ENCODE assay signal across 8 mouse cellular contexts in the genomic region with DNA sequence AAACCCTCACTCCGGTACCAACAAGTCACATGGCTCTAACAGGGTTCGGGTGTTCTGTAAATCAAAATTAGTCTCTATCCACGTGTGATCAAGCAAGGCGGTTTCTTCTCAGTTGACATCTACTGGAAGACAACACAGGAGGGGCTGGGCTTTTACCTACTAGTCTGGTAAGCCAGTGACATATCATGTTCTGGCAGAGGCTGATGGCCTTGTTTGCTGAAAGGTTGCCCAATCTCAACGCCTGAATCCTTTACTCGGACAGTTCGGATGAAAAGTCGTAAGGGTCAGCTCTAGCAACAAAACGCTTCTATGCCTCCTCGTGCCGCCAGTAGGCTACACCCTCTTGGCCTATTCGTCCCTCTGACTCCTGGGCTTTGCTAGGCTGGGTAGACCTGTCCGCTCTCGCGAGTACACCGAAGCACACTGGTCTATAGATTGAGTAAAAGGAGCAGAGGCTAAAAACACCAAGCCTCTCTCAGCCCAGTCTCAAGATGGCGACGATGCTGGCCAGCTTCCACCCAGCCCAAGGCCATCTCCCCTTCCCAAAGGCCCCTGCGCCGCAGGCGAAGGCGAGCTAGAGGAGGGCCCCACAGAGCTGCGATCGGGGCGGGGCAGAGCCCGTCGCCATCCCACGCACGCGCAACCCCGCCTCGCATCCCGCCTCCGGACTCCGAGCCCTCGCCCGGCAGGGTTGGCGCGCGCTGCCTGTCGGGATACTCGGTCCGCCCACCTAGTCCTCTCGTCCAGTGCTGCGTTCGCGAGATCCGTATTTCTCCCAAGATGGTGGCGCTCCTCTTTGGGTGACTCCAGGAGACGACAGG. TPM values are rescaled to one million over a fixed set of nuclear protein-coding genes. Genes with fewer than 3 reads are reported as not detected.
DNase-seq lines count a peak whose midpoint lies in the region; ATAC-seq and TF ChIP-seq lines count a peak whose summit lies in the region.

A gene (plus strand): TSS at position 706 of the 821 bp plus-strand sequence.

- H3ac ChIP-seq in C2C12 (ENCODE audit: control insufficient read depth, insufficient read length, low read depth) (peak within 1 kb of the TSS; percentile 73), myocyte (ENCODE audit: control insufficient read depth, insufficient read length) (peak within 1 kb of the TSS; percentile 90)

- peak; percentile 99 for DNase-seq in brain, embryonic 14.5 days (ENCODE audit: low read depth)
- peak; percentile 97 for DNase-seq in liver, adult 2 months (ENCODE audit: extremely low read depth, low read depth, low spot score)

- H3K79me3 ChIP-seq in C2C12 (ENCODE audit: low read depth) = peaks cover 38% of the 10 kb centered on the region

- H3K9me3 ChIP-seq in erythroblast, embryonic 14.5 days (ENCODE audit: control insufficient read depth, low read length) = no peaks in the 10 kb centered on the region
- no peaks in the 10 kb centered on the region for H3K9me3 ChIP-seq in heart, embryonic 11.5 days (replicated peaks; ENCODE audit: control insufficient read depth, low read length)
- H3K9me3 ChIP-seq in kidney, embryonic 16.5 days (ENCODE audit: low read length) = no peaks in the 10 kb centered on the region
- no peaks in the 10 kb centered on the region for H3K9me3 ChIP-seq in stomach, embryonic 14.5 days (ENCODE audit: control insufficient read depth, low read depth, low read length)

- H3K79me2 ChIP-seq in C2C12 (ENCODE audit: control insufficient read depth, insufficient read depth) (peaks cover 47% of the 10 kb centered on the region), myocyte (ENCODE audit: control insufficient read depth, insufficient read depth) (peaks cover 44% of the 10 kb centered on the region)
- peaks cover 10% of the 10 kb centered on the region for H3K79me2 ChIP-seq in liver, adult 2 months (ENCODE audit: control insufficient read depth, insufficient read depth, low read length)

- 2% methylated on average over 50 of the region's 50 CpGs for WGBS in heart, embryonic 11.5 days (ENCODE audit: insufficient replicate concordance)
- WGBS in kidney, embryonic 16.5 days = under 1% methylated on average over 50 of the region's 50 CpGs
- under 1% methylated on average over 50 of the region's 50 CpGs for WGBS in liver, adult 2 months
- under 1% methylated on average over 49 of the region's 50 CpGs for WGBS in stomach, embryonic 14.5 days

- H3K27me3 ChIP-seq in C2C12 (ENCODE audit: control insufficient read depth, insufficient read depth, insufficient read length) = no peaks in the 10 kb centered on the region
- no peaks in the 10 kb centered on the region for H3K27me3 ChIP-seq in erythroblast, embryonic 14.5 days (ENCODE audit: control insufficient read depth)
- H3K27me3 ChIP-seq in heart, embryonic 11.5 days (ENCODE audit: control insufficient read depth, insufficient read depth, low read length) = no peaks in the 10 kb centered on the region
- no peaks in the 10 kb centered on the region for H3K27me3 ChIP-seq in kidney, embryonic 16.5 days (ENCODE audit: insufficient read depth, low read length)
- H3K27me3 ChIP-seq in liver, adult 2 months (ENCODE audit: control insufficient read depth, insufficient read depth, low read length) = no peaks in the 10 kb centered on the region
- H3K27me3 ChIP-seq in myocyte (ENCODE audit: control insufficient read depth, insufficient read depth, insufficient read length) = no peaks in the 10 kb centered on the region
- no peaks in the 10 kb centered on the region for H3K27me3 ChIP-seq in stomach, embryonic 14.5 days (ENCODE audit: control insufficient read depth, insufficient read depth, low read length)

- TF ChIP-seq POLR2A in brain, embryonic 14.5 days (IDR thresholded peaks at IDR 0.05; ENCODE audit: borderline replicate concordance, extremely low read depth, insufficient read depth, insufficient read length, poor library complexity, severe bottlenecking) = peak; percentile 76
- peak; percentile 62 for TF ChIP-seq POLR2A in liver, adult 2 months (IDR thresholded peaks at IDR 0.05; ENCODE audit: extremely low read depth, insufficient read depth, low read length)
- peak; percentile 84 for TF ChIP-seq POLR2A in myocyte (IDR thresholded peaks at IDR 0.05; ENCODE audit: insufficient read length, low read depth)

- no peaks in the 10 kb centered on the region for H3K36me3 ChIP-seq in C2C12 (ENCODE audit: control insufficient read depth, insufficient read depth)
- H3K36me3 ChIP-seq in erythroblast, embryonic 14.5 days (ENCODE audit: control insufficient read depth) = no peaks in the 10 kb centered on the region
- H3K36me3 ChIP-seq in heart, embryonic 11.5 days (ENCODE audit: control insufficient read depth, insufficient read depth, low read length) = no peaks in the 10 kb centered on the region
- H3K36me3 ChIP-seq in kidney, embryonic 16.5 days (ENCODE audit: insufficient read depth, low read length) = no peaks in the 10 kb centered on the region
- no peaks in the 10 kb centered on the region for H3K36me3 ChIP-seq in liver, adult 2 months (ENCODE audit: control insufficient read depth, insufficient read depth, low read length)
- no peaks in the 10 kb centered on the region for H3K36me3 ChIP-seq in myocyte (ENCODE audit: control insufficient read depth, insufficient read depth)
- no peaks in the 10 kb centered on the region for H3K36me3 ChIP-seq in stomach, embryonic 14.5 days (ENCODE audit: control insufficient read depth, insufficient read depth, low read length)

- peak within 1 kb of the TSS; percentile 98 for H3K27ac ChIP-seq in heart, embryonic 11.5 days (ENCODE audit: low read depth, low read length)
- peak within 1 kb of the TSS; percentile 99 for H3K27ac ChIP-seq in kidney, embryonic 16.5 days (ENCODE audit: low read length)
- peak within 1 kb of the TSS; percentile 86 for H3K27ac ChIP-seq in liver, adult 2 months (replicated peaks; ENCODE audit: insufficient read depth, low read depth, low read length)
- H3K27ac ChIP-seq in stomach, embryonic 14.5 days (ENCODE audit: low read length) = peak within 1 kb of the TSS; percentile 99

- TF ChIP-seq CTCF in C2C12 (IDR thresholded peaks at IDR 0.05; ENCODE audit: control insufficient read depth, insufficient read depth, insufficient read length) = no peak
- no peak for TF ChIP-seq CTCF in brain, embryonic 14.5 days (IDR thresholded peaks at IDR 0.05; ENCODE audit: borderline replicate concordance, extremely low read depth, insufficient read depth, insufficient read length)
- TF ChIP-seq CTCF in liver, adult 2 months (IDR thresholded peaks at IDR 0.05; ENCODE audit: low read depth, low read length) = 0 out of 2 replicates have a peak, but pooled peaks have one; percentile 18

- ATAC-seq in heart, embryonic 11.5 days (replicated peaks; ENCODE audit: insufficient number of reproducible peaks, low FRiP score, low TSS enrichment) = peak; percentile 97
- ATAC-seq in kidney, embryonic 16.5 days (ENCODE audit: low FRiP score, low TSS enrichment) = peak; percentile 99
- peak; percentile 98 for ATAC-seq in stomach, embryonic 14.5 days (ENCODE audit: insufficient number of reproducible peaks, insufficient read depth, low FRiP score, low read depth)

- H3K4me3 ChIP-seq in C2C12 (ENCODE audit: insufficient read depth, poor library complexity, severe bottlenecking) (peak within 1 kb of the TSS; percentile 71), myocyte (peak within 1 kb of the TSS; percentile 62)
- peak within 1 kb of the TSS; percentile 100 for H3K4me3 ChIP-seq in erythroblast, embryonic 14.5 days (replicated peaks)
- peak within 1 kb of the TSS; percentile 98 for H3K4me3 ChIP-seq in heart, embryonic 11.5 days (ENCODE audit: low read depth, low read length)
- peak within 1 kb of the TSS; percentile 99 for H3K4me3 ChIP-seq in kidney, embryonic 16.5 days (ENCODE audit: low read length)
- peak within 1 kb of the TSS; percentile 83 for H3K4me3 ChIP-seq in liver, adult 2 months (ENCODE audit: insufficient read depth, low read depth, low read length)
- H3K4me3 ChIP-seq in stomach, embryonic 14.5 days (ENCODE audit: low read depth, low read length) = peak within 1 kb of the TSS; percentile 99

- peak within 1 kb of the TSS; percentile 69 for H3K4me2 ChIP-seq in heart, embryonic 11.5 days
- peak within 1 kb of the TSS; percentile 81 for H3K4me2 ChIP-seq in kidney, embryonic 16.5 days (replicated peaks; ENCODE audit: low read depth, low read length)
- peak within 1 kb of the TSS; percentile 62 for H3K4me2 ChIP-seq in myocyte (ENCODE audit: low read depth)
- peak within 1 kb of the TSS; percentile 70 for H3K4me2 ChIP-seq in stomach, embryonic 14.5 days (replicated peaks; ENCODE audit: low read depth, low read length)

- H3K4me1 ChIP-seq in erythroblast, embryonic 14.5 days (ENCODE audit: control insufficient read depth) = peaks cover 24% of the 10 kb centered on the region
- H3K4me1 ChIP-seq in heart, embryonic 11.5 days (ENCODE audit: control insufficient read depth, insufficient read depth, low read length) = no peaks in the 10 kb centered on the region
- H3K4me1 ChIP-seq in kidney, embryonic 16.5 days (ENCODE audit: insufficient read depth, low read length) = peaks cover 14% of the 10 kb centered on the region
- peaks cover 5% of the 10 kb centered on the region; the same call in 1 of the 2 replicates for H3K4me1 ChIP-seq in liver, adult 2 months (ENCODE audit: control insufficient read depth, insufficient read depth, low read length)
- peaks cover 7% of the 10 kb centered on the region; the same call in 1 of the 2 replicates for H3K4me1 ChIP-seq in stomach, embryonic 14.5 days (ENCODE audit: control insufficient read depth, insufficient read depth, low read length)

- peak within 1 kb of the TSS; percentile 98 for H3K9ac ChIP-seq in heart, embryonic 11.5 days (ENCODE audit: low read depth, low read length)
- peak within 1 kb of the TSS; percentile 99 for H3K9ac ChIP-seq in kidney, embryonic 16.5 days (replicated peaks; ENCODE audit: low read length)
- peak within 1 kb of the TSS; percentile 88 for H3K9ac ChIP-seq in liver, adult 2 months (ENCODE audit: low read depth, low read length)
- peak within 1 kb of the TSS; percentile 97 for H3K9ac ChIP-seq in stomach, embryonic 14.5 days (replicated peaks; ENCODE audit: low read depth, low read length)

TF ChIP-seq in C2C12, 6 proteins besides CTCF, POLR2A, EP300 and RAD21 (continues in another document):
- TF ChIP-seq MYOG (IDR thresholded peaks at IDR 0.05; ENCODE audit: control insufficient read depth, extremely low read depth, insufficient read length) = no peak

TF ChIP-seq in myocyte, 11 proteins besides CTCF, POLR2A, EP300 and RAD21 (continues in another document):
- TF ChIP-seq SRF (IDR thresholded peaks at IDR 0.05; ENCODE audit: control insufficient read depth, insufficient read length, low read depth) = peak; percentile 66

RNA-seq across cellular contexts. Expression of the gene that starts here (rescaled TPM):
- 8.1 TPM for polyA plus RNA-seq in C2C12 (2012; fragmentation: generic; extraction: Trizol)
- 31.5 and 41.1 TPM in 2 replicates for polyA plus RNA-seq in brain, embryonic 14.5 days (2012; rRNA removed)
- 0.73 and 1.2 TPM in 2 replicates for polyA plus RNA-seq in erythroblast, embryonic 14.5 days (2012)
- polyA plus RNA-seq in heart, embryonic 11.5 days (2014; fragmentation: Nextera tagmentation; extraction: Ambion mirVana) = 116 and 119 TPM in 2 replicates
- polyA plus RNA-seq in kidney, embryonic 16.5 days (2015; fragmentation: Nextera tagmentation; extraction: Ambion mirVana) = 112 and 129 TPM in 2 replicates
- 56.2 and 59.8 TPM in 2 replicates for total RNA-seq in liver, adult 2 months (2014; rRNA removed)
- polyA plus RNA-seq in liver, adult 2 months (2012; rRNA removed) = 59.5 and 64.1 TPM in 2 replicates
- polyA plus RNA-seq in myocyte (2012; fragmentation: generic; extraction: Trizol) = 8.9 TPM
- polyA plus RNA-seq in stomach, embryonic 14.5 days (2014; fragmentation: Nextera tagmentation; extraction: Ambion mirVana) = 134 and 148 TPM in 2 replicates

Comparison
In these comparisons a context has a peak if more than half of its experiments do, and no peak if none do; other contexts are left out.
1. Peak in every context shown above with its lines: DNase-seq, ATAC-seq, H3K4me3 ChIP-seq and H3K27ac ChIP-seq.